Mouse (Mus musculus) kidney, adult 8-10 months (tissue): ENCODE measurements around the gene Slc17a5.

Experiments
- DNase-seq, 2 experiments: peaks; one replicate each; pipeline ENCODE4 v3.0.0; 2022

Gene Slc17a5

DNA sequence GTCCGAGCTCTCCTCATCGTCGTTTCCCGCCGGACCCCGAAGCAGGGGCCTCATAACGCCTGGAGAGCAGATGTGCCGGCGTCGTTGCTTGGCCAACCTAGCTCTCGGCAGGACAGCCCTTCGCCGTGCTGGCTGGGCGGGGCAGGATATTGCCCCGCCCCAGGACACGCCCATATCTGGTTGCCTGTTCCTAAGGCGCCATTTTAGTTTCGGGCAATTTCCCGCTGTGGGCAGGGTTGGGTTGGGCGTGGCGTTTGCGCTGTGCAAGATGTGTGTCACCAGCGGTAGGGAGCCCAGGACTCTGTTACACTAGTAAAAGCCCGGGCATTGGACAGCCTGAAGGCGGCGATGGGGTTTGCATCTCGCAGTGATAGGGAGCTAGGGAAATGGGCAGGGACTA, at the start of gene Slc17a5:
Slc17a5 (minus strand) TSS at position 128 of the 400 bp plus-strand sequence.
- DNase-seq: peak; percentile 91 to 94

DNA sequence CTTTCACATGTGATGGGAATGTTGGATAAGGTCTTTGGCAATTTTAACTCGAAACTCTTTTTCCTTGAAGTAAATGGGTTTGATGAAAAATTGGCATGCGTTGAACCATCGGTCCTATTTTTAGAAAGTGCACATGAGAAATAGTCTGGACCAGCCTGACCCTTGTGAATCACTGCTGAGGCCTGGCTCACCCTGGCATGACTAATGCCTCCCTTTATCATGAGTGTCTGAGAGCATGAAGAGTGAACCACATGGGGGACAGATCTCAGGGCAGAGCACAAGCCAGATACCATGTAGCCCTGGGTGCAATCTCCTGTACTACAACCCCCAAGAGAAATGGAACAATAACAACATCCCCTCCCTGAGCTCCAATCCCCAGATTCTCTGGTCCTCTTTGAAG, 46.1 kb upstream of the Slc17a5 start:
- DNase-seq: no peak

DNA sequence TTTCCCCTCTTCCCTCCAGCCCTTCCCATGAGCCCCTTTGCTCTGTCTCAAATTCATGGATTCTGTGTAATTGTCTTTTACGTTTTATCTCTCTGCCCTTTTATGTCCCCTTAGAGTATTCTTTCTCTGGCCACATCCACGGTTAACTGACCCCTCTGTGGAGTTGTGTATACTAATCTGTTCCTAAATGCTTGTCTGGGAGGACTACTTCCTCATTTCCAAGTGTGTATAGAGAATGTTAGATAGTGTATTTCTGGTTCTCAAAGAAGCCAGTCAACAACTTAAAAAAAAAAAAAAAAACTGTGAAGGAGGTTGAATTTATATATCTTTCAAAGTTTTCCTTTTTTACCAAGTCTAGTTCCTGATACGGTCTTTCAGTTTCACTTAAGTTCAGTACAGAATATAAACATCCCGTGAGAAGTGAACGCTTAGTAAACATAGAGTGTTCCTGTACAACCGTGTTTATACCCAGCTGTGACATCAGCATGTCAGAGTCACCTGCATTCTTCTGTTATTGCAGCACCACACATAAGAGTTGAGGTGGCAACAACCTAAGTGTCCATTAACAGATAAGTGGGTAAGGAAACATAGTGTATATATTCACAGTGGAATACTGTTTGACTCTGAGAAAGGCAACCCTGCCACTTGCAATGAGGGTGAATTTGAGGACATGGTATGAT, 44.1 kb upstream of the Slc17a5 start:
- no peak for DNase-seq

DNA sequence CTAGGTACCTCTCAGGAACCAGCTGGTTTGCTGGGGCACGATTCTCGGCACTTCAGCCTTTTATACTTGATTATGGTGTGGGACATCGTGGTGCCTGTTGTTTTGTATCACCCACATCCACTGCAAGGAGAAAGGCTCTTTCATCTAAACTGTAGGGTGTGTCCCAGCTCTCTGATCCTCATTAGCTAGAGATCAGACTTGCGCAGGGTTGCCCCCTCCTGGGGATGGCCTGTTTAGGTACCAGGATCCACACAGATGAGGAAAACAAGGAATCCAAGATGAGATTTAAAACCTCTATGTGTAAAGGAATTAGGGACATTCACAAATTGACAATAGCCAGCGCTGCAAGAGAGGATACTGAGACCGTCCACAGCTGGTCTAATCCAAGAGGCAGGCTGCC, 42.1 kb upstream of the Slc17a5 start:
- DNase-seq: no peak

DNA sequence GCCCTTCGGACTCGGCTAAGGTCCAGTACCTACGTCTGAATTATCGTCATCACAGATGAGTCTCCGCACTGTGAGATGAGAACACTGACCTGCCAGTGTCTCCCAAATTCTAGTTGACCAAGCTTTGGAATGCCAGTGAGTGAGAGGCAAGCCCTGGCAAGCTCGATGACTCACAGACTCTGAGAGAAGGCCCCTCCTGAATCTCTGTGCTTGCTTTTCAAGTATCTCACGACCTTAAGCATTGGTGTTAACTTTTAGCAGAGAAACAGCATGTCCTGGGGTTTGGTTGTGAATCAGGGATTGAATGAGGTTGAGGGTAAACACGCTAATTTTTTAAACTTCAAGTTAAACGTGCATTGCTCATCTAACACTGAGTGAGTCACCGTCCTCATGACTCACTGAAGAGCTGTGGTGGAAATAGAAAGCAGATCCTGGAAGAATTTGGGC, 35.5 kb upstream of the Slc17a5 start:
- no peak for DNase-seq

DNA sequence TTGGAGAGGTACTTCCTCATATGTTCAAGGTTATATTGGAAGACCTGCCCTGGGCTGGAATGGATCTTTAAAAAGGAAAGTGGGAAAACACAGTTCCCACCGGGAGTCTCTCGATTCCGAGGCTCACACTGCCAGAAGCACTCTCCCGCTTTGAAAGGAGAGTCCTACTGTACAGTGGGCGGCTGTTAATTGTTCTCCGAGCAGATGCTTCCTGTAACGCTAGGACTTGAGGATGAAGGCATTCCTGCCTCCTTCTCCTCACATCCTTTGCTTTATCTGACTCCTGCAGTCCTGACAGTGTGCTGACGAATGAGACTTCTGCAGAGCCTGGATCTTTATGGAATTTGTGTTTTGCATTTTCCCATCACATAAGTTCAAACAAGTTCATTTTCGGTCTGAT, 31.4 kb upstream of the Slc17a5 start:
- DNase-seq: no peak

DNA sequence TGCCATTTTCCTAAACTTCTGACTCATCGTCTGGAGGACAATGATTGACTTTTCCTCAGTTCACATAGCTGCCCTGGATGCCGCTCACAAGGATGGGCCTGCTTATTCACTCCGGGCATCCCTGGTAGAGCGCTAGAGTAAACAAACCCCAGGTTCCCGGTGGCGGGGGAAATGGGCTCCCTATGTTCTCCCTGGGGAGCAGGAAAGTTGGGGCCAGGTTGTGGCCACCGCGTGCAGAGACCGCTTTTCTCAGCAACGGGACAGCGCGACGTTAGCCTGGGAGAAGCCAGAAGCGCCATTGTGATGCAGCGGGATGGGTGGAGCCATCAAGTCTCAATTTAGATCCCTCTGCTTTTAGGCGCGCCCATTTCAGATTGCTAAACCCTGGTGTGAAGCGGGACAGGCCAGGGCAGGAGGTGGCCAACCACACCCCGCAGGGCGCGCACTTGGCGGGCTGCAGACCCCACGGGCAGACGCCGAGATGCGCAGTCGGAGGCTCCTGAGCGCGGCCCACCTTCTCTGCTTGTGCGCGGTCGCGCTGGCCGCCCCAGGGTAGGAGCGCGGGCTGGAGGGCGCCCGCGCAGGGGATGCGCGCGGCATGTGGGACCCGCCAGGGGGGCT, 27.7 kb upstream of the Slc17a5 start, which contains the start of gene Cd109:
Cd109 (plus strand) TSS at position 146 of the 621 bp plus-strand sequence.
- no peak for DNase-seq

DNA sequence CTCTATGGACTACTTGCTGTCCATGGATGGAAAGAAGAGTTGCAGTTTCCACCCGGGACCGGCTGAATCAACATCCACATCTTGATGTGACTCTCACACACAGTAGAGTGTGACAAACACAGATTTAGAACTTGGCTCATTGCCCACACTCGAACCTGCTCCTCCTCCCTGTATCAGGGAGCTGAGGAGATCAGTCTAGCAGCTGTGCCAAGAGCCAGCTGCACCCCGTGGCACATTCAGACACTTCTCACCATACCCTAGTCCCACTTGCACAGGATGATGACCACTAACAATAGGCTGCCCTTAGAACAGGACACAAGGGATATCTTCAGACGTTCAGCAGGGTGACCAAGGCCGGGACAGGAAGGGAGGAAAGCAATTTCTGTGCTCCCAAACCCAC, 26.4 kb upstream of the Slc17a5 start:
- no peak for DNase-seq

DNA sequence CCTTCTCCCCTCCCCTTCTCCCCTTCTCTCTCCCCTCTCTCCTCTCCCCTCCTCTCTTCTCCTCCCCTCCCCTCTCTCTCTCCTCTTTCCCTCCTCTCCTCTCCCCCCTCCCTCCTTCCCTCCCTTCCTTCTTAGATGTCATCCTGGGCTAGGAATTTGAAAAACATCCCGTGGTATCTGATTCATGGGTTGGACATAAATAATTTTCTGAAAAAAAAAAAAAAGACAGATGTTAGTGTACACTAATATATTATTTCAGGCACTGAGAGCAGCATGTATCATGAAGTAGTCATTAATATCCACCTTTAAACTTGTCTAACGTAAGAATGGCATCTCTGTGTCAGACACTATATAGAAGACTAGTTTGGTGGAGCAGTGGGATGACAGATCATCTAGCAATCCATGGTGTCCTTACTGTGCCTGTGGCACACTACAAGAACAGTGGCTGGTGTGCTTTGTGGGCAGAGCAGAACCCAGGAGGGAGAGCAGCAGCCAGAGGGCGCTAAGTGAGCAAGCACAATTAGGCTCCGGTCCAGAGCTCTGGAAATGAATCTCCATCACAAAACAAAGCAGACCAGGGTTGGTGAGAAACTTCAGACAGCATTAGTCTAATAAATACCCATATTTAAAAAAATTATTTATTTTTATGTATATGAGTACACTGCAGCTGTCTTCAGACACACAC, 13.3 kb upstream of the Slc17a5 start:
- peak in 1 of 2 experiments; percentile 15 for DNase-seq

DNA sequence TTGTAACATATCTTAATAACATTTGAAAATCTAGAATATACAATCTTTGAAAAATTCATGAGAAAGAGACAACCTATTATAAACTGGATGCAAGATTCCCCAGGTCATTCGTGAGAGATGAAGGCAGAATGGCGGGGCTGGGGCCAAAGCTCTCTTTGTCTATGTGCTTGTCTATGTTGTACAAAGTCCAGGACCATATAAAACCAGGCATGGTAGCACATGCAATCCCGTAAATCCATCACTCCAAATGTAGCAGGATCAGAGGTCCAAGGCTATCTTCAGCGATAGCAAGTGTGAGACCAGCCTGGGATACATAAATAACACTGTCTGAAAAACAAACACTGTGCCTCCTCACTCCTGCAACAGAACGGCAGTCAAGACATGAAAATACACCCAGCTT, 12.1 kb upstream of the Slc17a5 start:
- no peak for DNase-seq

DNA sequence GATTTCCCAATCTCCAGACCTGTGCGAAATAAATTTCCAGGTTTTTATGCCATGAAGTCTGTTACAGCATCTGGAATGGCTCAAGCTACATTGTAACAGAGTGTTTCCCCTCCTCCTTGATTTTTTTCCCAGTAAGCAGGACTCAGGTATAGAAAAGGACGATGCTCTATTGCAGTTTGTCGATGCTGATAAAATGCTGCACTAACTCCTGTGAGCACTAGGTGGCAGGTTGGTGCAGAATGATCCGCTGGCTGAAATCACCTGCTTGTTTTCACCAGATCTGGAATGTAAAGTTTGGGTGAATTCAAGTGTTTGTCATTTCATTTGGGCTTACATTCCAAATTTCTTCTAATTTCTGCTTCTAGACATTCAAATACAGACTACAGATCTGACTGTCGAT, 9.0 kb upstream of the Slc17a5 start:
- DNase-seq: peak; percentile 11 to 38

DNA sequence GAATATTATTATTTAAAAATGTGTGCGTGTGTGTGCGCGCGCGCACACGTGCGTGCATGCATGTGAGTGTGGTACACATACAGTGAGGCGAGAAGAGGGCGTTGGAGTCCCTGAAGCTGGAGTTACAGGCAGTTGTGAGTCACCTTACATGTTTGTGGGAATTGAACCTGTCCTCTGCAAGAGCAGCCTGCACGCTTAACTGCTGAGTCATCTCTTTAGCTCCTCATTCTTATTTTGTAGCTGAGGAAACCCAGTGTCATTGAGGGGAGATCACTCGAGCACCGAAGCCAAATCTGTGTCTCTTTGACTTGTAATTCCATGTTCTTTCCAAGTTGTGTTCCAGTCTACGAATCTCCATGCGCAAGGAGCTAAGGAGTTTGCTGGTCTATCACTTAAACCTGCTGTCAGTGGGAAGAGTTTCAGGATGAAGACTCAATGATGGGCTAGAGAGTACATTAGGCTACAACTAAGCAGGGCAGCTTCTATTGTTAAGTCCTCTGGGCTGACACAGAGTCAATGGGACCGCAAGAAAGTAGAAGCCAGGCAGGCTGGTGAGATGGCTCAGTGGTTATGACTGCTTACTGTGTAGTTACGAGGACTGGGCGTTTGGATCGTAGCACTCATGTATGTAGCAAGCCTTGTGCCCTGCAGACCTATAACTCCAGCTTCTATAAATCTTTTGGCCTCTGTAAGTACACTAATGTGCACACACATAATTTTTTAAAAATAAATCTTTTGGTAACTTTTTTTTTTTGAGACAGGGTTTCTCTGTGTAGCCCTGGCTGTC, 8.1 kb upstream of the Slc17a5 start:
- DNase-seq: no peak

DNA sequence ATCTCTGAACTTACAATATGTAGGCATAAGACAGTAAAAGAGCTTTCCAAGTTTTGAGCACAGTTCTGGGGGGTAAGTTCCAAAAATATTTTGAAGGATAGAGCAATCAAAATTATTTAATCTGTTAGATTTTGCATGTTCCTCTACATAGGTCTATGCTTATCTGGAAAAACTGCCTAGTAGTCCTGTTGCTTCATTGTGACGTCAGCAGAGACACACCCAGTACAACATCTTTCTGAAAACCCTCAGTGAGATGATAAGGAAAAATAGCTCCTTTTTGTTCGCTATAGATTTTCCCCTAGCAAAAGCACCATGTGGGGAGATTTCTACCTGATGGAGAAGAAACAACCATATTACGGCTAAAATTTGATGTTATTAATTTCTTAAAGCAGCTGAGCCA, 7.4 kb upstream of the Slc17a5 start:
- DNase-seq: no peak

DNA sequence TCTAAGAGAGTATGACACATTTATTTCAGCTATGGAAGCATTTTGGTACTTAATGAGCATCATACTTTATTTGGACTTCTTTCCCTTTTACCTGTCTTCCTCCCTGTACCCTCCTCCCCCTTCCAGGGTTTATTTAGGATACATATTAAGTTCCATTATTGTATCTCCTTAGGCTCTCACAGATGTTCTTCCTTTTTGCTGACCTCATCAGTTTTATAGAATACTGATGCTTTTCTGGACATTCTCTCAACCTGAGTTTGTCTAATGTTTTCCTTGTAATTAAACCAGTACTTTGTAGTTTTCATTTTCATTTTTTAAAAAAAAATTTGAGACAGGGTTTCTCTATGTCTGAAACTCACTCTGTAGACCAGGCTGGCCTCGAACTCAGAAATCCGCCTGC, 2.6 kb upstream of the Slc17a5 start:
- DNase-seq: no peak

DNA sequence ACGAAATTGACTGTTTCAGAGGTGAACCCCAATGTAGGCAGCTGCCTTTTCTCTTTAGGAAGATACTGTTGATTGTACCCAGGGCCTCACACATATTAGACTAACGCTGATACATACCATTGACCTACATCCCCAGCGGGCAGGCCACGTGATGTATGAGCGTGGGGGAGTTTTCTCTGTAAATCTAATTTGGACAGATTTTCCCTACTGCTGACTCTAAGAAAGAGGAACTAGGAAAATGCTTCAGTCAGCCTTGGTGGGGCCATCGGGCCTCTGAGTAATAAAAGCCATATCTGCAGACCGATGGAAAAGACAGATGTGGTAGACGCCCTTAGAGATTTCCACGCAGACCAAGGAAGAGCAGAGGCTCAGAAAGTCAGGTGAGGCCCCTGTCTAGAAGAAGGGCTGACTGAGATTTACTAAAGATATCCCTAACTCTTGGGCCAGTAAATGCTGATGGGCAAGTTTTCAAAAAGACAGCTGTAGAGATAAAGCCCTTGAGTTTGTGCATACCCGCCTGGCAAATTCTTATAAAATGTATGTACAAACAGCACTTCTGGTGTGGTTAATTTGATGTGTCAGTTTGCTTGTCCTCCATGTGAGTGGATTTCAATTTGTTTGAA, 681 bp upstream of the Slc17a5 start:
- peak in 1 of 2 experiments; percentile 17 for DNase-seq

DNA sequence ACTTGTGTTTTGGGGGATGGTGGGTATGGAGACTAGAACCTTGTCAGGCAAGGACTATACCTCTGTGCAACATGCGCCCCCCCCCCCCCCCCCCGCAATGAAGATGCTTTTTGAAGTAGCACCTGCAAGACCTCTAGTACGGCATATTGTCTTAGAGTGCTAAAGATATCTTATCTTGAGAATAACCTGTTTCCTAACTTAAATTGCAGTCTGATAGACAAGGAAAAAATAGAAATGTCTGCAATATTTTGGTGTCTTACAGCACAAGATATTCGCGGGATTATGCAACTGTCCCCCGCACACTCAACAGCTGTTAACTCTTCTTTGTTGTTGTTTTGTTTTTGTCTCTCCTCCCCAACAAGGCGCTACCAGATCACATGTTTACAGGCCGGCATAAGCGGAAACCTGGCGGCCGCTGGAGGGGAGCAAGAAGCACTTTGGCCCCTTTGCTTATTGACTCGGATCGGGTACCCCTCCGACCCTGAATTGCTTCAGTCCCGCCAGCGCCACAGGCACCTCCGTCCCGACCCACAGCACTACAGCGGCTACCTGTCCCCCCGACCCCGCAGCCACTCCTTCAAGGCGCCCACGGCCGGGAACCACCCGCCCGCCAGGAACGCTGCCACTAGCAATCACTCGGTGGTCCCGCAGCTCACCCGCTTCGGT, 490 bp downstream of the Slc17a5 start:
- DNase-seq: peak; percentile 29 to 34

DNA sequence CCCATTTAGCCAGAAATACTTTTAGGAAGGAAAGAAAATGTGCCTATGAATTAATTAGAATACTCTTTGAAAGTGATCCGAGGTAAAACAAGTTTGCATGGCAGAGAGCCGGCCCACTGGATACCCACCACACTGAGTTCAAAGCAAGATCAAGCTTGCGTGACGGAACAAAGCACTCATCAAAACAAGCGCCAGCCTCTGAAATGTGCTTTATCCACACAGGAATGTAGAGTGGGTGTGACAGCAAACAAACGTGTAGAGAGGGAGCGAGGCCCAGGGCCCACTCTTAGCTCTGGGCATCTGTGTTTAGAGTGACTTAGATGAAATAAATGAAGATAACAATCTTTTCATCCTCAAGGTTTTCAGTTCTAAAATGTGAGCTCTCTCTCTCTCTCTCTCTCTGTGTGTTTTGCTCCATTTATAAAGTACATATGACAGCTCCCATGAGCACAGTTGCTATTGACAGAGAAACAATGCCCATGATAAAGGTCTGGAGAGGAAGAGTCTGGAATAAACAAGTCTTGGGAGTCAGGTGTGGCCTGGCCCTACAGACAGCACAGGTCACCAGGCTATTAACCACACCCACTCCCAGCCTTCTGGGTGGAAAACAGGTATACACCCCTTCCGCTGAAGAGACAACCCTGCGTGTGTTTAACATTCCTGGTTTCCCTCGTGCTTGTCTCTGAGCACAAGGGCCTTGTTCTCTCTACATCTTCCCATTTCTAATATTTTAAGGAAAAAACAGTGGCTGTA, 8.0 kb downstream of the Slc17a5 start:
- DNase-seq: no peak

DNA sequence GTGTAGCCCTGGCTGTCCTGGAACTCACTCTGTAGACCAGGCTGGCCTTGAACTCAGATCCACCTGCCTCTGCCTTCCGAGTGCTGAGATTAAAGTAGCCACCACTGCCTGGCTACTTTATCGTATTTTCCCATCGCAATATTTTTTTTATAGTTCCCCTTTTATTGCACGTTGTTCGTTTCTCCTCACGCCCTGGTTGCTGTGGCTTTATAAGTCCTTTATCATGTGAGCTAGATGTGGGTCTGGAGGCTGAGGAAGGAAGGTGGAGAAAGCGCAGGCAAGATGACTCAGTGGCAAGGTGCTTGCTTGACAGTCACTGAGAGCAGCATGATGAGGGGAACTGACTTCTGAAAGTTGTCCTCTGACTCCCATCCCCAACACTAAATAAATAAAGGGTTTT, 9.0 kb downstream of the Slc17a5 start:
- DNase-seq: no peak

DNA sequence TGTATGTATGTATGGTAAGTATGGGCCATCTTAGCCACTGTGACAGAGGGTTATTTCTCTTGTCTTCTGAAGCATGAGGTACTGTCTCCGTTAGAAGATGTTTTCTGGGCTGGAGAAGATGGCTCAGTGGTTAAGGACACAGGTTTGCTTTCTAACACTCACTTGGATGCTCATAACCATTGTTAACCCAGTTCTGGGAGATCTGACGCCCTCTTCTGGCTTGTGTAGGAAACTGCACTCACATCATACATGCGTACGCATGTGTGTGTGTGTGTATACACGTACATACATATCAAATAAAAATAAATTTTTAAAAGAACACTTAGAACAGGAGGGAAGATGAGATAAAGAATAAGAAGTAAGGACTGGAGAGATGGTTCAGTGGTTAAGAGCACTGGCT, 11.4 kb downstream of the Slc17a5 start:
- DNase-seq: no peak

DNA sequence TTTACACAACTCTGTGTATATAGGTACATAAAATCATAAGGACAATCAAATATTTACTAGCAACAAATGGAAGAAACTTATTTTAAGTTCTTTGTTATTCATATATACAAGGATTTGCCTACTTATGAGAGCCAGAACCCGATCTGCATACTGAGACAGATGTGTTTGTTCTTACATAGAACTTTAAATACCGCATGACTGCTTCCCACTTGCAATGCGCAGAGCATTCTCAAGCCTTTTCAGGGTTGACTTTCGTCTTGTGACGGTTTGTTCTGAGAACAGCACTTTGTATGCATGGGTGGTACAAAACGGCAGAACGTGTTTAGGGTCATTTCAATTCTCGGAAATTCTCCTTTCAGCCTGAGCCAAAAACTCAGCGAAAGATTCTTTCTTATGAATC, 17.9 kb downstream of the Slc17a5 start:
- DNase-seq: no peak

DNA sequence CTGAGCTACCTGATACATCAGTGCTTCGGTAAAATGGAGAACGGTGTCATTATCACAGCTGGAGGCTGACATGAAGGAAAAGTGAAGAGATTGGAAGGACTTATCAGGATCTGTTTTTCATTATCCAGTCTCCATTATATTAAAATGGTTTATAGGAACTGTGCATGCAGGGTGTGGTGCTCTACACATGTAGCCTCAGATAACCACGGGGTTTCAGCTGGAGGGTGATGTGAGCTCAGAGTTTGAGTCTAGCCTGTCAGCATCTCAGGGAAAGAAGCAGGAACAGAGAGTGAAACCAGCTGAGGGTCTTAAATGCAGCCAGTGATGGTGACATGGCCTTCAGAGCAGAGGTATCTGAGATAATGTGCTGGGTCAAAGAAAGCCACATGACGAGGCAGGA, 28.4 kb downstream of the Slc17a5 start:
- DNase-seq: no peak
